Mouse (Mus musculus): ENCODE results near the gene 1700003F12Rik. TPM values are rescaled to one million over a fixed set of nuclear protein-coding genes. Genes with fewer than 3 reads are reported as not detected.

1700003F12Rik gene
- total and polyA plus RNA-seq, 2 experiments, result 0.54 TPM; not detected in 1

DNA sequence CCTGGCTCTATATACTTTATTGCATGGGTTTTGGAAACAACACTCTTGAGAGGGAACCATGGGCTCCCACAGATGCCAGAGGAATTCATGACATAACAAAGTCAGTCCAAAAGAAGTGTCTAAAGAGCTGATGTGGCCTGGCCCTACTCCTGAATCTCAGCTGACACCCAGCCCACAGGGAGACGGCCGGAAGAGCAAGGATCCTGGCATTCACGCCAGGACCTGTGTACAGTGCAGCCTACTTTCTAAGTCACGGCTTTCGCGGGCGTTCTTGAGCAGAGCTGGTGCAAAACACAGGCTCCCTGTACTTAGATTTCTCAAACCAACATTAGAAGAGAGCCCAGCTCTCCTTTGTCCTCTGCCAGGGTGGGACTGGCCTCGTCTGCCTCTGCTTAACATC is 33.7 kb downstream of the 1700003F12Rik start:
- Histone ChIP-seq H3K79me2 (ENCODE audit: control insufficient read depth, insufficient read depth, low read length) (no peaks in the 10 kb centered on the region), H3K9ac (ENCODE audit: low read depth, low read length) (no peak overlapping the region), H3K4me1 (ENCODE audit: control insufficient read depth, insufficient read depth, low read length) (no peaks in the 10 kb centered on the region), H3K27me3 (ENCODE audit: control insufficient read depth, insufficient read depth, low read length) (no peaks in the 10 kb centered on the region), H3K4me3 (ENCODE audit: insufficient read depth, low read depth, low read length) (no peak overlapping the region), H3K27ac (replicated peaks; ENCODE audit: insufficient read depth, low read depth, low read length) (no peak overlapping the region), H3K36me3 (ENCODE audit: control insufficient read depth, insufficient read depth, low read length) (no peaks in the 10 kb centered on the region)
- no peak for DNase-seq (ENCODE audit: extremely low read depth, low read depth, low spot score)
- 85% methylated on average over 8 of the region's 8 CpGs for WGBS
- TF ChIP-seq POLR2A (IDR thresholded peaks at IDR 0.05; ENCODE audit: extremely low read depth, insufficient read depth, low read length) (no peak), CTCF (IDR thresholded peaks at IDR 0.05; ENCODE audit: low read depth, low read length) (no peak)

DNA sequence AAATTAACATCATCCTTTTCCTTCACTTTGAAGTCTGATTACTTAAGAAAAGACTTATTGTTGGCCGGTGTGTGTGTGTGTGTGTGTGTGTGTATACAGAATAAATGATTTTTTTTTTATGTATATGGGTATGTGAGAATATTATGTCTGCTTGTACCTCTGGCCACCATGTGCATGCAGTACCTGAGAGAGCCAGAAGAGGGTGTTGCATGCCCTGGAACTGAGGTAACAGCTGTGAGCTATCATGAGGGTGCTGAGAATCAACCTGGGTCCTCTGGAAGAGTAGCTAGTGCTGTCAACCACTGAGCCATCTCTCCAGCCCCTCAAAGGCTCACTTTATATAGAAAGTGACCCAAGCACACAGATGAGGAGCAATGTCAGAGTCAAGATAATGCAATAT is 34.5 kb downstream of the 1700003F12Rik start:
- no peaks in the 10 kb centered on the region for H3K4me1 ChIP-seq (ENCODE audit: control insufficient read depth, insufficient read depth, low read length)
- no peaks in the 10 kb centered on the region for H3K27me3 ChIP-seq (ENCODE audit: control insufficient read depth, insufficient read depth, low read length)
- no peak for TF ChIP-seq POLR2A (IDR thresholded peaks at IDR 0.05; ENCODE audit: extremely low read depth, insufficient read depth, low read length)
- TF ChIP-seq CTCF (IDR thresholded peaks at IDR 0.05; ENCODE audit: low read depth, low read length), result peak; percentile 24; the same call in 1 of the 2 replicates
- H3K79me2 ChIP-seq (ENCODE audit: control insufficient read depth, insufficient read depth, low read length), result no peaks in the 10 kb centered on the region
- no peak overlapping the region for H3K4me3 ChIP-seq (ENCODE audit: insufficient read depth, low read depth, low read length)
- DNase-seq (ENCODE audit: extremely low read depth, low read depth, low spot score), result no peak
- 97% methylated on average over 1 of the region's 1 CpGs for WGBS
- H3K9ac ChIP-seq (ENCODE audit: low read depth, low read length), result no peak overlapping the region
- no peak overlapping the region for H3K27ac ChIP-seq (replicated peaks; ENCODE audit: insufficient read depth, low read depth, low read length)
- no peaks in the 10 kb centered on the region for H3K36me3 ChIP-seq (ENCODE audit: control insufficient read depth, insufficient read depth, low read length)

DNA sequence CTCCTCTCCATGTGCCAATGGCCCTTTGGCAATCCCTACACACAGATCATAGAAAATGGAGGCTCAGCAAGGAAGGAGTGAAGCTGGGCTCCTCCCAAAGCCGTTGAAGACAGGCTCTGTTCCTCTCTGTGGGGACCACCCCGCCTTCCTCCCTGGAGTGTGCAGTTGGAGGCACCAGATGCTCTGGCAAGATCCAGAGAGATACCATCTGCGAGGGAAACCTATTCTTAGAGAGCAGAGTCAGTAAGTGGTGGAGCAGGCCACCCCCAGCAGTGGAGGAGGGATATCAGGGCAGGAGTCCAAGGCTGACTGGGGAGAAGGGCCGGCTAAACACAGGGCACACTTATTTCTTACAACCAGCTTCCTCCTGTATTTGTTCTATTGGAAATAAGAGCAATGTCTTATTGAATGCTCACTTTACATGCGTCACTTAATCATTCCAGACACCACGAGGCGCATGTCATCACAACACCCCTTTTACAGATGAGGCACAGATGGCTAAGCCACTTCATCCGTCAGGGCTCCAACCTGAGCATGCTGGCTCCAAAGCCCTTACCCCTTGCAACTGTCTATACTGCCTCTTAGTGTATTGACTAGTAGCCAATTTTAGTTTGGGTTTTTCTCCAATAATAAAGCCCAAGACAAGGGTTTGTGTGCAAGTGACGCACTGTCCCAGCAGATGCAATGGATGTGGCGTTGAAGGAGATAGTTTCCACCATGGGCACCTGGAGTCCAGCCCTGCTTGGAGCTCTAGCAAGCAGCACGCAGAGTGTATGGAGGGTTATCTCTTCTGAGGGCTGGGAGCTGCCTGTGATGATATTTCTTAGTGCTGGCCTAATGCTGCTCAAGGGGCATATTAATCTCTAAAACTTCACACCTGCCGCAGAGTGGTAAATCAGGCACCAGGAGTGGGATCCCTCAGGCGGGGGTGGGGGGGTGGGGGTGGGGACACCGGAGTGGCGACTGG is 37.3 kb downstream of the 1700003F12Rik start:
- WGBS, result 65% methylated on average over 15 of the region's 15 CpGs
- Histone ChIP-seq H3K4me1 (ENCODE audit: control insufficient read depth, insufficient read depth, low read length) (no peaks in the 10 kb centered on the region), H3K9ac (ENCODE audit: low read depth, low read length) (no peak overlapping the region), H3K79me2 (ENCODE audit: control insufficient read depth, insufficient read depth, low read length) (no peaks in the 10 kb centered on the region), H3K4me3 (ENCODE audit: insufficient read depth, low read depth, low read length) (no peak overlapping the region), H3K27ac (replicated peaks; ENCODE audit: insufficient read depth, low read depth, low read length) (no peak overlapping the region), H3K36me3 (ENCODE audit: control insufficient read depth, insufficient read depth, low read length) (peaks cover 19% of the 10 kb centered on the region; the same call in 1 of the 2 replicates), H3K27me3 (ENCODE audit: control insufficient read depth, insufficient read depth, low read length) (no peaks in the 10 kb centered on the region)
- DNase-seq (ENCODE audit: extremely low read depth, low read depth, low spot score), result no peak
- TF ChIP-seq CTCF (IDR thresholded peaks at IDR 0.05; ENCODE audit: low read depth, low read length) (no peak), POLR2A (IDR thresholded peaks at IDR 0.05; ENCODE audit: extremely low read depth, insufficient read depth, low read length) (no peak)

DNA sequence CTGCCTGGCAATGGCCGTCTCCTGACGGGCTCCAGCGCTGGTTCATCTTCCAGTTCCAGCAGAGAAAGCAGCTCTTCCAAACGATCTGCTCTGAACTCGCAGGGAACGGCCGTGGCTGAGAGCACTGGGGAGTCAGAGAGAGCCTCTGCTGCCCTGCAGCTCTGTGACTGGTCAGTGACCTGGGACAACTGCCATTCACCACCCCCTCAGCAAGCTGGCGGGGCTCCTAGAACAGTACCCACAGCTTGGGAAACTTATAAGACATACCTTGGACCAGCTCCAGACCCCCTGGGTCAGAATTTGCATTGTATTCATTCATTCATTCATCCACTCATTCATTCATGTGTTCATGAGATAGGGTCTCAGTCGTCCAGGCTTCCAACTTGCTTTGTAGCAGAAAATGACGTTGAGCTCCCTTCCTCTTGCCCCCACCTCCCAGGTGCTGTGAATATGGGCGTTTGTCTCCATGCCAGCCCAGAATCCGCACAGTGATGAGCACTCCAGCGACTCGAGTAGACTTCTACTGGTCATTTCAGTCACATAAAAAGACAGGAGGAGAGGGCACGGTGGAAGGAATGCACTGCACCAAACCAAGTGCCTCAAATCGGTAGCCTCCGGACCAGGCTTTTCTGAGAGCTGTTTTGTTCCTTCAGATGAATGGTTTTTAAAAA is 38.2 kb downstream of the 1700003F12Rik start:
- no peak for TF ChIP-seq POLR2A (IDR thresholded peaks at IDR 0.05; ENCODE audit: extremely low read depth, insufficient read depth, low read length)
- TF ChIP-seq CTCF (IDR thresholded peaks at IDR 0.05; ENCODE audit: low read depth, low read length), result peak; percentile 3; the same call in 1 of the 2 replicates
- H3K79me2 ChIP-seq (ENCODE audit: control insufficient read depth, insufficient read depth, low read length), result no peaks in the 10 kb centered on the region
- no peak overlapping the region for H3K4me3 ChIP-seq (ENCODE audit: insufficient read depth, low read depth, low read length)
- H3K36me3 ChIP-seq (ENCODE audit: control insufficient read depth, insufficient read depth, low read length), result peaks cover 27% of the 10 kb centered on the region; the same call in 1 of the 2 replicates
- no peaks in the 10 kb centered on the region for H3K27me3 ChIP-seq (ENCODE audit: control insufficient read depth, insufficient read depth, low read length)
- peak; percentile 61 for DNase-seq (ENCODE audit: extremely low read depth, low read depth, low spot score)
- WGBS, result 25% methylated on average over 17 of the region's 17 CpGs
- H3K9ac ChIP-seq (ENCODE audit: low read depth, low read length), result no peak overlapping the region
- no peak overlapping the region for H3K27ac ChIP-seq (replicated peaks; ENCODE audit: insufficient read depth, low read depth, low read length)
- no peaks in the 10 kb centered on the region for H3K4me1 ChIP-seq (ENCODE audit: control insufficient read depth, insufficient read depth, low read length)

DNA sequence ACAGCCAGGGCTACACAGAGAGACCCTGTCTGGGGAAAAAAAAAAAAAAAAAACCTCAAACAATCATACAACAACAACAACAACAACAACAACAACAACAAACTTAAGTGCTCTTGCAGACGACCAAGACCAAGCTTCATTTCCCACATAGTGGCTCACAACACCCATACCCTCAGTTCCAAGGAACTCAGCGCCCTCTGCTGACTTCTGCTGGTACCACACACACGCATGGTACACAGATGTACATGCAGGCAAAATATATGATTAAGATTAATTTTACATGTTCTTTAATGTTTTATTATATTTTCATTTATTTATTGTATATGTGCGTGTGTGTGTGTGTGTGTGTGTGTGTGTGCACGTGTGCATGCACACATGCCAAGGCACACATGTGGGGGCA is 39.5 kb downstream of the 1700003F12Rik start:
- no peak for TF ChIP-seq POLR2A (IDR thresholded peaks at IDR 0.05; ENCODE audit: extremely low read depth, insufficient read depth, low read length)
- peak; percentile 60; the same call in 1 of the 2 replicates for TF ChIP-seq CTCF (IDR thresholded peaks at IDR 0.05; ENCODE audit: low read depth, low read length)
- H3K79me2 ChIP-seq (ENCODE audit: control insufficient read depth, insufficient read depth, low read length), result no peaks in the 10 kb centered on the region
- no peak overlapping the region for H3K9ac ChIP-seq (ENCODE audit: low read depth, low read length)
- H3K4me1 ChIP-seq (ENCODE audit: control insufficient read depth, insufficient read depth, low read length), result 0 out of 2 replicates have a peak, but pooled peaks cover 2% of the 10 kb centered on the region
- WGBS, result 79% methylated on average over 5 of the region's 5 CpGs
- no peak overlapping the region for H3K4me3 ChIP-seq (ENCODE audit: insufficient read depth, low read depth, low read length)
- H3K36me3 ChIP-seq (ENCODE audit: control insufficient read depth, insufficient read depth, low read length), result peaks cover 34% of the 10 kb centered on the region; the same call in 1 of the 2 replicates
- H3K27me3 ChIP-seq (ENCODE audit: control insufficient read depth, insufficient read depth, low read length), result no peaks in the 10 kb centered on the region
- H3K27ac ChIP-seq (replicated peaks; ENCODE audit: insufficient read depth, low read depth, low read length), result no peak overlapping the region
- no peak for DNase-seq (ENCODE audit: extremely low read depth, low read depth, low spot score)
